Mouse (Mus musculus): ENCODE data around the gene Cables2.

Cables2 gene

GRCm38 (mm10) chr2:180225762-180226378, 47.4 kb downstream of the Cables2 start, which contains the start of gene Lama5:
TSS of gene Lama5 (minus strand) at chr2:180225859.
- DNase-seq (ENCODE audit: low spot score in 2 of 2): no peak

GRCm38 (mm10) chr2:180225044-180225761, 48.1 kb downstream of the Cables2 start:
- no peak for DNase-seq (ENCODE audit: low spot score in 2 of 2)

DNA sequence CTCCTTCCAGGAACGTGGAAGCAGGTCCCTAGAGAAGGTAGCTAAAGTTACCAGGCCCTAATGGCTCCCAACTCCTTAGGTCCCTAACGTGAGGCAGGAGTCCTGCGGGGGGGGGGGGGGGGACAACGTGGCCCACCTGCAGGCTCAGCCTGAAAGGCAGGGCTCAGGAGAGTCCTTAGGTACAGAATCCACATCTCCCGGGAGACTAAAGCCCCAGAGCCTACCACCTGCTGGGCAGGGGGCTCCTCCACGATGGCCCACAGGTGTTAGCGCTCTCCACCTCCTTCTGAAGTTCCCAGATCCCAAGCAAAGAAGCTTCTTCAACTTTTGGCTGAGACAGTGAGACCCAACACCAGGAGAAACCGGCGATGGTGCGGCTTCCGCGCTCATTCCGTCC, 48.7 kb downstream of the Cables2 start:
- no peak for DNase-seq (ENCODE audit: low spot score in 2 of 2)

DNA sequence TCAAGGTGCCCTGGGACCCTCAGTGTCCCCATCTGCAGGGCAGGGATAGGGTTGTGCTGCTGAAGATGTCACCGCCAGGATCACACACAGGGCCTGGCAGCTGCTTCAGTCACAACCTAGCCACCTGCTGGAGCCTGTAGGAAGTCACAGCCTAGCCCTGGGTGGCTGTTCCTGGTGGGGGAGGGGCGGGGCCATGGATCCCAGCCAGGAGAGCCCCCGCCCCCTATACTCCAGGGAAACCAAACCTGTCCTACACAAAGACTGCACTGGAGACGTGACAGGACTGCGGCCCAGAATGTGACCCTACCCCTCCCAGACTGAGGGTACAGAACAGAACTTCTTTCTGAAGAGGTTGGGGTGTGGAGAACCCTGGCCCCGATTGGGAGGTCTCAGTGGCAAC, 51.0 kb downstream of the Cables2 start:
- no peak for DNase-seq (ENCODE audit: low spot score in 2 of 2)

DNA sequence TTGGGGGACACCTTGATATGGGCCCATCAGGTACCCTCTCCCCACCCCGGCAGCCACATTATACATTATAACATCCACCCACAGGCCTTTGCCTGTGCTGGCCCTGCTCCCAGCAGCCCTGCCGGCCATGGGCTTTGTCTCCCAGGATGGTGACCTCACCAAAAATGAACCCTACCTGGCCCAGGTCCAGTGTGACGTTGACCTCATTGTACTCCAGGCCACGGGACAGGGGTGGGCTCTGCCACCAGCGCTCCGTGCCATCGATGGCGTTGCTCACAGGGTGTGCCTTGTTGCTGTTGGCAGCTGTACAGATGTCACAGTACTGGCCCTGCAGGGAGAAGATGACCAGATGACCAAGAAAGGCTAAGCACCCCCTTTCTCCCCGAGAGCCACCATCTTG, 52.2 kb downstream of the Cables2 start:
- DNase-seq (ENCODE audit: low spot score in 2 of 2): no peak

- DNase-seq (ENCODE audit: low spot score in 2 of 2): no peak
These were observed 53.1 kb downstream of the Cables2 start for GRCm38 (mm10) chr2:180220165-180220564.

DNA sequence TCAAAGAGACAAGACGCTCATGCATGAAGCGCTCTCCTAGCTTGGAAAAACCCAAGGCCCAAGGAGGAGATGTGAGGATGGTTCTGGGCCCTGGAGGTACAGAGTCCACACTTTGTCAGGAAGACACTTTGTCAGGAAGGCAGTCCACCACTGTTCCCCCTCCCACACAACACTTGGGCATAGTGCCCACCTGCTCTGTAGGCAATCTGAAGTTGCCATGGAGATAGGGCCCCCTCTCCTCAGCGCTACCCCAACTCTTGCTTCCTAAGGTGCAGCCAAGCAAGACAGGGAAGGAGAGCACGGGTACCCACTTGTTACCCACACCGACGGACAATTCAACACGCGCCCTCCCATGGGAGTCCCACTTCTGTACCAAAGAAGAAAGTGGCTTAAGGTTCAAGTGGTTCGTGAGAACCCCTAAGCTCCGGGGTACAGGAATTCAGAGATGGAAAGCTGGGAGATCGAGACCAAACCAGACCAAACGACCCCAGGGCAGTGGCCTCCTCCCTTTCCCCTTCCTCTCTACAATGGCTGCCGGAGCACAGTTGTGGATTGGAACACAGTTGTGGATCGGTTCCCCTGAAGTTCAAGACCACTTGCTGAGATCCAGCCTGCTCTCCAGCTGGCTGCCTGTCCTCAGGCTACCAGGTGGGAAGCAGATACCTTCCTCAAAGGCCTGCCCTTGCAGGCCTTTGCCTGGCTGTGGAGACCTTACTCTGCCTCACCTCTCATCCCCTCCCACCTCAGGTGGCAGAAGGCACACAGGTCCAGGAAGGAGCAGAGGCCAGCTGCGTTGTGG, 54.0 kb downstream of the Cables2 start:
- no peak for DNase-seq (ENCODE audit: low spot score in 2 of 2)

- DNase-seq (ENCODE audit: low spot score in 2 of 2): no peak
These were observed 54.6 kb downstream of the Cables2 start for GRCm38 (mm10) chr2:180218677-180219076.

- DNase-seq (ENCODE audit: low spot score in 2 of 2): no peak
These were observed 55.1 kb downstream of the Cables2 start for GRCm38 (mm10) chr2:180218241-180218640.

- DNase-seq (ENCODE audit: low spot score in 2 of 2): no peak
These were observed 55.7 kb downstream of the Cables2 start for GRCm38 (mm10) chr2:180217587-180217986.

DNA sequence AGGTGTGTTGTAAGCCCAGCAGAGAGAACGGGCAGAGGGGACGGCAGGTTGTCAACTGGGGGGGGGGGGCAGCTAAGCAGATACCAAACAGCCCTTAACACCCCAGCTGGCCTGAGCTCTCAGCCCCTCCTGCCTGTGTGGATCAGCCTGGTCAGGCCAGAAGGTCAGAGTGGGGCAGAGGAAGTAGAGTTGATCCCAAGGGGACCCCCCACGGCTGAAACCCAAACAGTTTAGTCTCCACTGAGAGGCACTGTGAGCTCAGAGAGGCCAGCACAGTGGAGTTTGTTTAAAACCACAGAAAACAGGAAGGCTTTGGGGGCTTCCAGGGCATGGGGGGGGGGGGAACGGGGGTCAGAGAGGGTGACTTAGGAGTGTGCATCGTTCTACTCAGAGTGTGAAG, 56.4 kb downstream of the Cables2 start:
- DNase-seq (ENCODE audit: low spot score in 2 of 2): no peak

DNA sequence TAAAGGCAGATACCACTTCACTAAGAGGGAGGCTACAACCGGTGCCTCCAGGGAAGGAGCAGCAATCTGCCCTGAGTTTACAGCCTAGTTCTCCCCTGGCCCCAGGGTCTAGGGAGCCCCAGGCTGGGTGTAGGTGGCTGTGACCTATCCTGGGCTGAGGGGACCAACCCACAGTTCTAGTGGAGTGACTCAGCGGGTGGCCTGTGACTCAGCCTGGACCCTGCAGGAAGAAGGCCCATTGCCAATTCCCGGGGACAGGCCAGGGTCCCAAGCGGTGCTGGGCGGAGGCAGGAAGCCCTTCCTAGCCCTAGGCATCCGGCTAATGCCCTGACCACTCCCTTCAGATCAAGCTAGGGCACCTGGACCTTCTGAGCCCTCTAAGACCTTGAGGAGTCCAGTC, 57.3 kb downstream of the Cables2 start:
- no peak for DNase-seq (ENCODE audit: low spot score in 2 of 2)

DNA sequence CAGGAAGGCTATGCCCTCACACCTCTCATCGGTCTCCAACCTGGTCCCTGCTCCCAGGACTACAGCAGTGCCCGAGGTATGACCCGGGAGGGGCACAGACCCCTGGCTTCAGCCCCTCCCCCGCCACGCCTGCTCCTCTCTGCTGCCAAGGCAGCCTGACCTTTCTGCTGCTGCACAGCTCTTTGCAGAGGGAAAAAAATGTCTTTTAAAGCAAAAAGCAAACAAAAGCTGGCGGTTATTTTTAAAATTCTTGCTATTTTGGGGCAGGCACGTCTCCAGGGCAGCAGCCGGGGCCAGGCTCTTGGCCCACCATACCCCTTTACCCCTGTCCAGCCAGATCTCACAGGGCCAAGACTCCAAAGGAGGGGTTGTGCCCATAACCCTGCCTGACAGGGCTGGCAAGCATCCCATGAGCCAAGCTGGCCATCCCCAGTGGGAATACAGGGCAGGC, 58.3 kb downstream of the Cables2 start:
- no peak for DNase-seq (ENCODE audit: low spot score in 2 of 2)

DNA sequence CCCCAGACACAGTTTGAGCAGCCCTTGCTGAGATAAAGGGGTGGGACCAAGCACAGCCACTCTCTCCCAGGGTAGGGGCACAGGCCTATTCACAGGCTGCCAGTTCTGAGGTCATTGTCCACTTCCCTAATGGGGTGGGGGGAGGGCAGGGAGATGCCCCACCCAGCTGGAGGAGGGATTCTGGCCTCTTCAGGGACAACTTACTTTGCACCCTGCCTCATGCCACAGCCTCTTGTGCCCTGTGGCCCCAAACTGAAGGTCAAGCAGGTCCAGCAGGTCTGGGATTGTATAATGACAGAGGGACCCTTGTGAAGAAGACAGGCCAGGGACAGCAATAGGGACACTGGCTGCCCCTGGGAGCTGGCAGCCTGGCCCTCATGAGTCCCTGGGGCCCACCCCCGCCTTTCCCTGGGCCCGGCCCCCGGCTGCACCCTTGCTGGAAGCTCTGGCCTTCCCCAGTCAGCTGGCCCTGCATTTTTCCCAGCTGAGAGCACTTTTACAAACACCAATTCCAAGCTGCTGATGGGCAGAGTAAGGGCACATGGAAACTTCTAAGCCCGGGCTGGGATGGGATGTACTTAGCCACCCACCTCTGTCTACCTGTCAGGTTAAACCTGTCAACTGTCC, 58.8 kb downstream of the Cables2 start:
- DNase-seq (ENCODE audit: low spot score in 2 of 2): no peak

DNA sequence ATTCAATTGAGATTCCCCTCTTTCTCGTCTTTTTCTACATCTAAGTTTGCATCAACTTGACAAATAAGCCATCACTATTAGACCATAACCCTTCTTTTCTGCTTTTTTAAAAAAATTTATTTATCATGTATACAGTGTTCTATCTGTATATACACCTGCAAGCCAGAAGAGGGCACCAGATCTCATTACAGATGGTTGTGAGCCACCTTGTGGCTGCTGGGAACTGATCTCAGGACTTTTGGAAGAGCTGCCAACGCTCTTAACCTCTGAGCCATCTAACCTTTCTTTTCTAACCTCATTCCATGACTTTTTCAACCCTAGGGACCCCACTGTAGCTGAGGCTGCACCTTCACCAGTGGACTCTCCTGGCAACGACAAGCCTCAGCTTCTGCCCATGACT, 61.0 kb downstream of the Cables2 start:
- DNase-seq (ENCODE audit: low spot score in 2 of 2): no peak

GRCm38 (mm10) chr2:180208976-180209375, 64.3 kb downstream of the Cables2 start:
- no peak for DNase-seq (ENCODE audit: low spot score in 2 of 2)

Data from frontal cortex, postnatal 25 days (tissue).